Mouse (Mus musculus) forebrain, embryonic 11.5 days (tissue): ENCODE measurements around the gene 1700047I17Rik2. TPM values are rescaled to one million over a fixed set of nuclear protein-coding genes. Genes with fewer than 3 reads are reported as not detected.
"Not testable (repeated sequence)": the region's sequence is repeated elsewhere in the genome, so short reads cannot be mapped to it uniquely, and the experiment has no call there.

Experiments used
- ATAC-seq: fragments of 200-750 bp; cut with Nextera tagmentation; replicated peaks from 2 replicates; pipeline ENCODE4 v1.8.0; 2017; ENCODE audit warnings: moderate TSS enrichment; ENCODE audit not compliant: low FRiP score
- DNase-seq: peaks from one replicate; pipeline ENCODE4 v3.0.0-alpha.2; 2017; ENCODE audit warnings: low spot score
- H3K27ac ChIP-seq: fragments of 300-500 bp; sonication (generic); 2 replicates; pipeline ENCODE4 v1.5.1; 2014; ENCODE audit warnings: low read depth, low read length
- H3K27me3 ChIP-seq: fragments of 300-500 bp; sonication (generic); 2 replicates; pipeline ENCODE4 v1.6.1; 2014; ENCODE audit warnings: mild to moderate bottlenecking, low read length, mixed read lengths; ENCODE audit not compliant: control insufficient read depth, insufficient read depth
- H3K36me3 ChIP-seq: fragments of 300-500 bp; sonication (generic); 2 replicates; pipeline ENCODE4 v1.6.1; 2014; ENCODE audit warnings: mild to moderate bottlenecking, low read length, moderate library complexity, mixed read lengths; ENCODE audit not compliant: control insufficient read depth, insufficient read depth
- H3K4me1 ChIP-seq: fragments of 300-500 bp; sonication (generic); replicated peaks from 2 replicates; pipeline ENCODE4 v1.6.1; 2014; ENCODE audit warnings: low read length, mixed read lengths; ENCODE audit not compliant: control insufficient read depth, insufficient read depth
- H3K4me2 ChIP-seq: fragments of 300-500 bp; sonication (generic); 2 replicates; pipeline ENCODE4 v1.6.1; 2014; ENCODE audit warnings: low read depth, mild to moderate bottlenecking, low read length, moderate library complexity, mixed read lengths; ENCODE audit not compliant: severe bottlenecking
- H3K4me3 ChIP-seq: fragments of 300-500 bp; sonication (generic); 2 replicates; pipeline ENCODE4 v1.5.1; 2014; ENCODE audit warnings: low read depth, low read length
- H3K9ac ChIP-seq: fragments of 300-500 bp; sonication (generic); 2 replicates; pipeline ENCODE4 v1.6.1; 2014; ENCODE audit warnings: low read length
- H3K9me3 ChIP-seq: fragments of 300-500 bp; sonication (generic); 2 replicates; pipeline ENCODE4 v1.6.1; 2016; ENCODE audit warnings: low read length, mixed read lengths; ENCODE audit not compliant: control insufficient read depth
- WGBS: fragments of 180-500 bp; shearing (Covaris S2); extraction: QIAGEN DNeasy Blood & Tissue Kit; methylation state at CpG from one replicate; pipeline ENCODE4 v1.1.7; 2014; 5-methylcytosine and 5-hydroxymethylcytosine counted together
- polyA plus RNA-seq: library from polyadenylated mRNA; unstranded; fragments of >200 nt; fragmentation: Nextera tagmentation; extraction: Ambion mirVana; gene quantifications from 2 replicates; pipeline ENCODE4 v1.2.1, GENCODE M21; 2014

The 1700047I17Rik2 gene
- polyA plus RNA-seq, 1 experiment from 2014 or later = 3.6 TPM

- H3K27ac ChIP-seq, H3K36me3 ChIP-seq, H3K4me2 ChIP-seq, H3K27me3 ChIP-seq, H3K9ac ChIP-seq, H3K9me3 ChIP-seq, H3K4me1 ChIP-seq, DNase-seq: not testable (repeated sequence)
- peak within 1 kb of the TSS; percentile 25 for H3K4me3 ChIP-seq
- peak; percentile 98 for ATAC-seq
- no CpG with 5 or more reads among the region's 57 CpGs for WGBS
These were observed 30.5 kb downstream of the 1700047I17Rik2 start, which contains the start of gene Srp54c for GRCm38 (mm10) chr12:55229626-55230519. Srp54c (plus strand) TSS chr12:55230168.

- not testable (repeated sequence) for ATAC-seq, H3K27ac ChIP-seq, H3K9me3 ChIP-seq, H3K27me3 ChIP-seq, H3K9ac ChIP-seq, DNase-seq, H3K4me1 ChIP-seq, H3K36me3 ChIP-seq, H3K4me2 ChIP-seq
- WGBS = 0% methylated on average over 10 of the region's 25 CpGs
- peak overlapping the region; percentile 25 for H3K4me3 ChIP-seq
These were observed 31.1 kb downstream of the 1700047I17Rik2 start for GRCm38 (mm10) chr12:55230520-55230861.

GRCm38 (mm10) chr12:55242243-55242642, 42.9 kb downstream of the 1700047I17Rik2 start:
- no CpG with 5 or more reads among the region's 8 CpGs for WGBS
- not testable (repeated sequence) for H3K9me3 ChIP-seq, DNase-seq, H3K4me2 ChIP-seq, H3K27me3 ChIP-seq, H3K4me1 ChIP-seq, ATAC-seq, H3K9ac ChIP-seq, H3K27ac ChIP-seq, H3K36me3 ChIP-seq, H3K4me3 ChIP-seq

GRCm38 (mm10) chr12:55261950-55262349, 62.6 kb downstream of the 1700047I17Rik2 start:
- not testable (repeated sequence) for H3K27ac ChIP-seq, H3K4me3 ChIP-seq, H3K27me3 ChIP-seq, H3K36me3 ChIP-seq, DNase-seq, H3K4me2 ChIP-seq, H3K9me3 ChIP-seq, ATAC-seq, H3K4me1 ChIP-seq, H3K9ac ChIP-seq
- no CpG with 5 or more reads among the region's 8 CpGs for WGBS

- WGBS = no CpG with 5 or more reads among the region's 5 CpGs
- not testable (repeated sequence) for H3K4me2 ChIP-seq, H3K4me1 ChIP-seq, H3K27me3 ChIP-seq, H3K36me3 ChIP-seq, ATAC-seq, H3K27ac ChIP-seq, H3K4me3 ChIP-seq, H3K9me3 ChIP-seq, H3K9ac ChIP-seq, DNase-seq
These were observed 64.0 kb downstream of the 1700047I17Rik2 start for GRCm38 (mm10) chr12:55263385-55263784.

Other genes with a start within 250 kb of the 1700047I17Rik2 start
- not detected in 2 replicates for gene Gm20403, start 213.1 kb upstream of the 1700047I17Rik2 start, polyA plus RNA-seq
- gene Baz1a, start 185.2 kb upstream of the 1700047I17Rik2 start, polyA plus RNA-seq = 41.1 and 41.7 TPM in 2 replicates
- 36.8 and 37.9 TPM in 2 replicates for gene 2700097O09Rik, start 119.5 kb upstream of the 1700047I17Rik2 start, polyA plus RNA-seq
- 156 and 181 TPM in 2 replicates for gene Srp54a, start 119.3 kb upstream of the 1700047I17Rik2 start, polyA plus RNA-seq
- gene Fam177a, start 75.1 kb upstream of the 1700047I17Rik2 start, polyA plus RNA-seq = 12.3 and 15.7 TPM in 2 replicates
- gene Srp54b, start 44.5 kb upstream of the 1700047I17Rik2 start, polyA plus RNA-seq = 52.3 and 61.7 TPM in 2 replicates
- 65.7 and 74.5 TPM in 2 replicates for gene Srp54c, start 30.6 kb downstream of the 1700047I17Rik2 start, polyA plus RNA-seq
- 15.6 and 16.0 TPM in 2 replicates for gene 1110008L16Rik, start 100.0 kb downstream of the 1700047I17Rik2 start, polyA plus RNA-seq
- gene Ppp2r3c, start 103.4 kb downstream of the 1700047I17Rik2 start, polyA plus RNA-seq = 28.4 and 35.8 TPM in 2 replicates
- gene Psma6, start 184.6 kb downstream of the 1700047I17Rik2 start, polyA plus RNA-seq = 425 and 448 TPM in 2 replicates